Mouse (Mus musculus) liver, embryonic 11.5 days (tissue): ENCODE results near the gene Primpol. TPM values are rescaled to one million over a fixed set of nuclear protein-coding genes. Genes with fewer than 3 reads are reported as not detected.

Source experiments
- ATAC-seq: fragments of 200-750 bp; cut with Nextera tagmentation; replicated peaks from 2 replicates; pipeline ENCODE4 v1.8.0; 2017; ENCODE audit warnings: moderate number of reproducible peaks, mild to moderate bottlenecking, moderate TSS enrichment, moderate library complexity; ENCODE audit not compliant: low FRiP score
- DNase-seq: peaks from one replicate; pipeline ENCODE4 v3.0.0-alpha.2; 2017; ENCODE audit warnings: low spot score
- H3K27ac ChIP-seq: fragments of 300-500 bp; sonication (generic); 2 replicates; pipeline ENCODE4 v1.5.1; 2014; ENCODE audit warnings: mild to moderate bottlenecking, low read depth, low read length, control low read depth
- H3K27me3 ChIP-seq: fragments of 300-500 bp; sonication (generic); replicated peaks from 2 replicates; pipeline ENCODE4 v1.6.1; 2014; ENCODE audit warnings: low read length, mixed read lengths; ENCODE audit not compliant: control insufficient read depth, insufficient read depth
- H3K36me3 ChIP-seq: fragments of 300-500 bp; sonication (generic); 2 replicates; pipeline ENCODE4 v1.6.1; 2014; ENCODE audit warnings: mild to moderate bottlenecking, low read length, moderate library complexity, mixed read lengths; ENCODE audit not compliant: control insufficient read depth, insufficient read depth
- H3K4me1 ChIP-seq: fragments of 300-500 bp; sonication (generic); replicated peaks from 2 replicates; pipeline ENCODE4 v1.6.1; 2014; ENCODE audit warnings: low read length, mixed read lengths; ENCODE audit not compliant: control insufficient read depth, insufficient read depth
- H3K4me2 ChIP-seq: fragments of 300-500 bp; sonication (generic); 2 replicates; pipeline ENCODE4 v1.6.1; 2014; ENCODE audit warnings: mild to moderate bottlenecking, control low read depth, moderate library complexity
- H3K4me3 ChIP-seq: fragments of 300-500 bp; sonication (generic); 2 replicates; pipeline ENCODE4 v1.5.1; 2014; ENCODE audit warnings: low read depth, low read length, control low read depth
- H3K9ac ChIP-seq: fragments of 300-500 bp; sonication (generic); 2 replicates; pipeline ENCODE4 v1.6.1; 2014; ENCODE audit warnings: low read depth, low read length, control low read depth
- H3K9me3 ChIP-seq: fragments of 300-500 bp; sonication (generic); 2 replicates; pipeline ENCODE4 v1.6.1; 2016; ENCODE audit warnings: low read length, inconsistent platforms, mixed read lengths; ENCODE audit not compliant: control insufficient read depth
- WGBS: fragments of 180-500 bp; shearing (Covaris S2); extraction: QIAGEN DNeasy Blood & Tissue Kit; methylation state at CpG from one replicate; pipeline ENCODE4 v1.1.7; 2014; 5-methylcytosine and 5-hydroxymethylcytosine counted together
- polyA plus RNA-seq: library from polyadenylated mRNA; unstranded; fragments of >200 nt; fragmentation: Nextera tagmentation; extraction: Ambion mirVana; gene quantifications from 2 replicates; pipeline ENCODE4 v1.2.1, GENCODE M21; 2014

Gene Primpol
- polyA plus RNA-seq, 1 experiment from 2014 or later: 16.4 TPM

- Histone ChIP-seq H3K36me3 (no peaks in the 10 kb centered on the region; the same call in 1 of the 2 replicates), H3K4me1 (peaks cover 32% of the 10 kb centered on the region), H3K27me3 (no peaks in the 10 kb centered on the region), H3K27ac (peak overlapping the region; percentile 52; the same call in 1 of the 2 replicates), H3K9ac (no peak overlapping the region), H3K4me3 (no peak overlapping the region), H3K4me2 (peak overlapping the region; percentile 35; the same call in 1 of the 2 replicates), H3K9me3 (no peaks in the 10 kb centered on the region)
- 82% methylated on average over 5 of the region's 5 CpGs for WGBS
- DNase-seq (no peak), ATAC-seq (peak; percentile 56)
Measured at GRCm38 (mm10) chr8:46598753-46599152, 18.3 kb downstream of the Primpol start.

- no peak overlapping the region for H3K4me3 ChIP-seq
- no peaks in the 10 kb centered on the region for H3K9me3 ChIP-seq
- WGBS: 83% methylated on average over 2 of the region's 2 CpGs
- no peak overlapping the region for H3K4me2 ChIP-seq
- H3K4me1 ChIP-seq: peaks cover 32% of the 10 kb centered on the region
- no peak overlapping the region for H3K27ac ChIP-seq
- ATAC-seq: no peak
- H3K36me3 ChIP-seq: no peaks in the 10 kb centered on the region; the same call in 1 of the 2 replicates
- no peaks in the 10 kb centered on the region for H3K27me3 ChIP-seq
- no peak overlapping the region for H3K9ac ChIP-seq
- no peak for DNase-seq
Measured at GRCm38 (mm10) chr8:46598114-46598513, 18.9 kb downstream of the Primpol start.

GRCm38 (mm10) chr8:46597411-46597810 lies 19.6 kb downstream of the Primpol start:
- no peak for ATAC-seq
- no peak overlapping the region for H3K4me3 ChIP-seq
- no peak overlapping the region for H3K27ac ChIP-seq

GRCm38 (mm10) chr8:46596530-46596929 lies 20.5 kb downstream of the Primpol start:
- 89% methylated on average over 2 of the region's 2 CpGs for WGBS
- no peak for ATAC-seq

More at GRCm38 (mm10) chr8:46597411-46597810, 19.6 kb downstream of the Primpol start:
- no peaks in the 10 kb centered on the region for H3K9me3 ChIP-seq
- H3K4me2 ChIP-seq: no peak overlapping the region
- peaks cover 32% of the 10 kb centered on the region for H3K4me1 ChIP-seq
- WGBS: 52% methylated on average over 2 of the region's 2 CpGs
- no peak for DNase-seq
- H3K36me3 ChIP-seq: no peaks in the 10 kb centered on the region; the same call in 1 of the 2 replicates
- H3K9ac ChIP-seq: no peak overlapping the region
- no peaks in the 10 kb centered on the region for H3K27me3 ChIP-seq

GRCm38 (mm10) chr8:46595593-46595992 lies 21.4 kb downstream of the Primpol start:
- Histone ChIP-seq H3K4me1 (peaks cover 41% of the 10 kb centered on the region), H3K27ac (0 out of 2 replicates have a peak overlapping the region, but pooled peaks have one; percentile 38), H3K4me2 (no peak overlapping the region), H3K27me3 (no peaks in the 10 kb centered on the region), H3K9me3 (no peaks in the 10 kb centered on the region), H3K9ac (no peak overlapping the region), H3K4me3 (no peak overlapping the region), H3K36me3 (no peaks in the 10 kb centered on the region; the same call in 1 of the 2 replicates)
- DNase-seq (no peak), ATAC-seq (no peak)
- WGBS: 59% methylated on average over 2 of the region's 2 CpGs

More at GRCm38 (mm10) chr8:46596530-46596929, 20.5 kb downstream of the Primpol start:
- Histone ChIP-seq H3K9ac (no peak overlapping the region), H3K27me3 (no peaks in the 10 kb centered on the region), H3K4me1 (peaks cover 35% of the 10 kb centered on the region), H3K9me3 (no peaks in the 10 kb centered on the region), H3K36me3 (no peaks in the 10 kb centered on the region; the same call in 1 of the 2 replicates), H3K27ac (no peak overlapping the region), H3K4me3 (no peak overlapping the region), H3K4me2 (no peak overlapping the region)
- no peak for DNase-seq

- no peak for DNase-seq
- H3K27ac ChIP-seq: no peak overlapping the region
Measured at GRCm38 (mm10) chr8:46593772-46594171, 23.2 kb downstream of the Primpol start.

GRCm38 (mm10) chr8:46593067-46593466 lies 23.9 kb downstream of the Primpol start:
- H3K4me1 ChIP-seq: peaks cover 28% of the 10 kb centered on the region
- no peak overlapping the region for H3K9ac ChIP-seq
- no peak for ATAC-seq

More at GRCm38 (mm10) chr8:46593772-46594171, 23.2 kb downstream of the Primpol start:
- peaks cover 36% of the 10 kb centered on the region for H3K4me1 ChIP-seq
- no peak overlapping the region for H3K4me3 ChIP-seq
- WGBS: 70% methylated on average over 2 of the region's 2 CpGs
- H3K4me2 ChIP-seq: no peak overlapping the region
- no peaks in the 10 kb centered on the region; the same call in 1 of the 2 replicates for H3K36me3 ChIP-seq
- no peaks in the 10 kb centered on the region for H3K27me3 ChIP-seq
- H3K9me3 ChIP-seq: no peaks in the 10 kb centered on the region
- no peak overlapping the region for H3K9ac ChIP-seq
- ATAC-seq: no peak

GRCm38 (mm10) chr8:46588663-46589062 lies 28.3 kb downstream of the Primpol start:
- no peaks in the 10 kb centered on the region; the same call in 1 of the 2 replicates for H3K36me3 ChIP-seq
- peak; percentile 75 for ATAC-seq
- no peak overlapping the region for H3K4me3 ChIP-seq
- no peaks in the 10 kb centered on the region for H3K9me3 ChIP-seq
- DNase-seq: no peak
- no peak overlapping the region; the same call in 1 of the 2 replicates for H3K27ac ChIP-seq
- no peak overlapping the region for H3K9ac ChIP-seq
- WGBS: 76% methylated on average over 2 of the region's 2 CpGs
- no peak overlapping the region for H3K4me2 ChIP-seq
- peaks cover 20% of the 10 kb centered on the region for H3K4me1 ChIP-seq
- no peaks in the 10 kb centered on the region for H3K27me3 ChIP-seq

More at GRCm38 (mm10) chr8:46593067-46593466, 23.9 kb downstream of the Primpol start:
- no peak overlapping the region for H3K4me3 ChIP-seq
- no peaks in the 10 kb centered on the region; the same call in 1 of the 2 replicates for H3K36me3 ChIP-seq
- no peak overlapping the region for H3K27ac ChIP-seq
- H3K9me3 ChIP-seq: no peaks in the 10 kb centered on the region
- H3K4me2 ChIP-seq: no peak overlapping the region
- 73% methylated on average over 8 of the region's 8 CpGs for WGBS
- DNase-seq: no peak
- no peaks in the 10 kb centered on the region for H3K27me3 ChIP-seq

- Histone ChIP-seq H3K27ac (peak overlapping the region; percentile 82), H3K9ac (no peak overlapping the region), H3K9me3 (no peaks in the 10 kb centered on the region), H3K36me3 (no peaks in the 10 kb centered on the region; the same call in 1 of the 2 replicates), H3K4me2 (0 out of 2 replicates have a peak overlapping the region, but pooled peaks have one; percentile 21), H3K4me3 (no peak overlapping the region), H3K27me3 (no peaks in the 10 kb centered on the region), H3K4me1 (peaks cover 20% of the 10 kb centered on the region)
- ATAC-seq: peak; percentile 84
- no peak for DNase-seq
- WGBS: 31% methylated on average over 5 of the region's 5 CpGs
Measured at GRCm38 (mm10) chr8:46587911-46588310, 29.1 kb downstream of the Primpol start.
